8 mouse cellular contexts compared by ENCODE assay signal in genomic region chr12:69129634-69130310, GRCm38 (mm10). TPM values are rescaled to one million over a fixed set of nuclear protein-coding genes. Genes with fewer than 3 reads are reported as not detected.
A peak's percentile ranks its signal among the peaks of the same experiment; 100 is the strongest.
DNase-seq lines count a peak whose midpoint lies in the region; ATAC-seq lines count a peak whose summit lies in the region.

No protein-coding gene starts in this region.

- H3K4me1 ChIP-seq in heart, embryonic 10.5 days: peaks cover 5% of the 10 kb centered on the region; the same call in 1 of the 2 replicates
- H3K4me1 ChIP-seq in limb, embryonic 12.5 days (replicated peaks): 0 out of 2 replicates have a peak, but pooled peaks cover 8% of the 10 kb centered on the region
- H3K4me1 ChIP-seq in stomach, embryonic 16.5 days (ENCODE audit: control insufficient read depth, insufficient read depth, low read length): no peaks in the 10 kb centered on the region

- H3K9ac ChIP-seq in limb, embryonic 12.5 days (replicated peaks): no peak overlapping the region
- no peak overlapping the region for H3K9ac ChIP-seq in stomach, embryonic 16.5 days (ENCODE audit: low read length)

- H3K27me3 ChIP-seq in heart, embryonic 10.5 days (ENCODE audit: insufficient read depth, poor library complexity, severe bottlenecking): no peaks in the 10 kb centered on the region
- H3K27me3 ChIP-seq in limb, embryonic 12.5 days: no peaks in the 10 kb centered on the region
- H3K27me3 ChIP-seq in stomach, embryonic 16.5 days (ENCODE audit: control insufficient read depth, insufficient read depth, low read length): no peaks in the 10 kb centered on the region

- peak overlapping the region; percentile 37 for H3K4me2 ChIP-seq in limb, embryonic 12.5 days
- H3K4me2 ChIP-seq in stomach, embryonic 16.5 days (ENCODE audit: low read depth, low read length): peak overlapping the region; percentile 31

- peak overlapping the region; percentile 40 for H3K4me3 ChIP-seq in heart, embryonic 10.5 days
- H3K4me3 ChIP-seq in limb, embryonic 12.5 days (replicated peaks): 0 out of 2 replicates have a peak overlapping the region, but pooled peaks have one; percentile 15
- H3K4me3 ChIP-seq in stomach, embryonic 16.5 days (replicated peaks; ENCODE audit: low read length): no peak overlapping the region

- H3K27ac ChIP-seq in heart, embryonic 10.5 days: 0 out of 2 replicates have a peak overlapping the region, but pooled peaks have one; percentile 17
- H3K27ac ChIP-seq in limb, embryonic 12.5 days: no peak overlapping the region
- no peak overlapping the region for H3K27ac ChIP-seq in stomach, embryonic 16.5 days (ENCODE audit: low read length)

- H3K9me3 ChIP-seq in heart, embryonic 10.5 days: no peaks in the 10 kb centered on the region
- H3K9me3 ChIP-seq in limb, embryonic 12.5 days: 0 out of 2 replicates have a peak, but pooled peaks cover 2% of the 10 kb centered on the region
- no peaks in the 10 kb centered on the region for H3K9me3 ChIP-seq in stomach, embryonic 16.5 days (replicated peaks; ENCODE audit: control insufficient read depth, low read length)

- no peak for ATAC-seq in limb, embryonic 12.5 days (ENCODE audit: insufficient number of reproducible peaks, insufficient read depth, low FRiP score, low TSS enrichment, low read depth)
- ATAC-seq in stomach, embryonic 16.5 days (ENCODE audit: insufficient read depth, low FRiP score): no peak

- DNase-seq in heart, embryonic 10.5 days (ENCODE audit: low spot score): no peak
- no peak for DNase-seq in heart, adult 8-10 months (ENCODE audit: low spot score)
- peak; percentile 21 for DNase-seq in thymus, postnatal 0 days (ENCODE audit: low spot score)
- DNase-seq in thymus, postnatal 10 days (ENCODE audit: low spot score in 2 of 2): no peak
- no peak for DNase-seq in cerebellum, postnatal 10 days
- no peak for DNase-seq in cerebellum, postnatal 36 days

- no peaks in the 10 kb centered on the region for H3K36me3 ChIP-seq in heart, embryonic 10.5 days
- no peaks in the 10 kb centered on the region for H3K36me3 ChIP-seq in limb, embryonic 12.5 days
- H3K36me3 ChIP-seq in stomach, embryonic 16.5 days (ENCODE audit: control insufficient read depth, insufficient read depth, low read length): no peaks in the 10 kb centered on the region

- 36% methylated on average over 18 of the region's 18 CpGs for WGBS in heart, embryonic 10.5 days
- WGBS in limb, embryonic 12.5 days: 44% methylated on average over 16 of the region's 18 CpGs
- WGBS in stomach, embryonic 16.5 days: 28% methylated on average over 18 of the region's 18 CpGs

RNA-seq across cellular contexts. Expression of gene Rps29, which starts 29.2 kb away (rescaled TPM):
- 1,118 and 1,148 TPM in 2 replicates for polyA plus RNA-seq in heart, embryonic 10.5 days (2016; fragmentation: Nextera tagmentation; extraction: Ambion mirVana)
- total RNA-seq in heart, adult 8-10 months (2022): 1,000 to 10,000 TPM; 1,252 to 1,700 (median 1,462) TPM
- 3,209 and 3,306 TPM in 2 replicates for polyA plus RNA-seq in thymus, postnatal 0 days (2015; fragmentation: Nextera tagmentation; extraction: Ambion mirVana)
- polyA plus RNA-seq in limb, embryonic 12.5 days (2016; fragmentation: Nextera tagmentation; extraction: Ambion mirVana): 1,704 and 1,735 TPM in 2 replicates
- 1,481 and 1,784 TPM in 2 replicates for polyA plus RNA-seq in stomach, embryonic 16.5 days (2015; fragmentation: Nextera tagmentation; extraction: Ambion mirVana)

RNA-seq across cellular contexts. Expression of gene Lrr1, which starts 38.8 kb away (rescaled TPM):
- polyA plus RNA-seq in heart, embryonic 10.5 days (2016; fragmentation: Nextera tagmentation; extraction: Ambion mirVana): 20.0 and 24.3 TPM in 2 replicates
- not detected for total RNA-seq in heart, adult 8-10 months (2022)
- polyA plus RNA-seq in thymus, postnatal 0 days (2015; fragmentation: Nextera tagmentation; extraction: Ambion mirVana): 27.4 and 30.1 TPM in 2 replicates
- polyA plus RNA-seq in limb, embryonic 12.5 days (2016; fragmentation: Nextera tagmentation; extraction: Ambion mirVana): 32.0 and 33.2 TPM in 2 replicates
- 14.2 and 16.5 TPM in 2 replicates for polyA plus RNA-seq in stomach, embryonic 16.5 days (2015; fragmentation: Nextera tagmentation; extraction: Ambion mirVana)

RNA-seq across cellular contexts. Expression of gene Rpl36al, which starts 54.1 kb away (rescaled TPM):
- polyA plus RNA-seq in heart, embryonic 10.5 days (2016; fragmentation: Nextera tagmentation; extraction: Ambion mirVana): 572 and 611 TPM in 2 replicates
- total RNA-seq in heart, adult 8-10 months (2022): 100 to 1,000 TPM; 194 to 232 (median 216) TPM
- polyA plus RNA-seq in thymus, postnatal 0 days (2015; fragmentation: Nextera tagmentation; extraction: Ambion mirVana): 931 and 1,018 TPM in 2 replicates
- polyA plus RNA-seq in limb, embryonic 12.5 days (2016; fragmentation: Nextera tagmentation; extraction: Ambion mirVana): 555 and 558 TPM in 2 replicates
- polyA plus RNA-seq in stomach, embryonic 16.5 days (2015; fragmentation: Nextera tagmentation; extraction: Ambion mirVana): 590 and 688 TPM in 2 replicates

RNA-seq across cellular contexts. Expression of gene Mgat2, which starts 54.2 kb away (rescaled TPM):
- 43.2 and 49.6 TPM in 2 replicates for polyA plus RNA-seq in heart, embryonic 10.5 days (2016; fragmentation: Nextera tagmentation; extraction: Ambion mirVana)
- 10 to 100 TPM; 16.6 to 19.7 (median 16.9) TPM for total RNA-seq in heart, adult 8-10 months (2022)
- polyA plus RNA-seq in thymus, postnatal 0 days (2015; fragmentation: Nextera tagmentation; extraction: Ambion mirVana): 54.3 and 63.3 TPM in 2 replicates
- 48.4 and 53.0 TPM in 2 replicates for polyA plus RNA-seq in limb, embryonic 12.5 days (2016; fragmentation: Nextera tagmentation; extraction: Ambion mirVana)
- 32.6 and 41.9 TPM in 2 replicates for polyA plus RNA-seq in stomach, embryonic 16.5 days (2015; fragmentation: Nextera tagmentation; extraction: Ambion mirVana)
